Mouse (Mus musculus) neural tube, embryonic 11.5 days (tissue): Measurements from ENCODE around the gene Tcaim. TPM values are rescaled to one million over a fixed set of nuclear protein-coding genes. Genes with fewer than 3 reads are reported as not detected.

Experiments
- ATAC-seq: fragments of 200-750 bp; cut with Nextera tagmentation; 2 replicates; pipeline ENCODE4 v1.8.0; 2017; ENCODE audit warnings: moderate number of reproducible peaks, mild to moderate bottlenecking, moderate TSS enrichment, moderate library complexity; ENCODE audit not compliant: insufficient read depth, low FRiP score, low TSS enrichment
- DNase-seq: peaks from one replicate; pipeline ENCODE4 v3.0.0-alpha.2; 2015; ENCODE audit warnings: low spot score
- H3K27ac ChIP-seq: fragments of 300-500 bp; sonication (generic); 2 replicates; pipeline ENCODE4 v1.5.1; 2014; ENCODE audit warnings: low read depth, mild to moderate bottlenecking, low read length
- H3K27me3 ChIP-seq: fragments of 300-500 bp; sonication (generic); 2 replicates; pipeline ENCODE4 v1.6.1; 2014; ENCODE audit warnings: mild to moderate bottlenecking, low read length, mixed read lengths; ENCODE audit not compliant: control insufficient read depth, insufficient read depth
- H3K36me3 ChIP-seq: fragments of 300-500 bp; sonication (generic); 2 replicates; pipeline ENCODE4 v1.6.1; 2014; ENCODE audit warnings: mild to moderate bottlenecking, low read length, moderate library complexity, mixed read lengths; ENCODE audit not compliant: control insufficient read depth, insufficient read depth
- H3K4me1 ChIP-seq: fragments of 300-500 bp; sonication (generic); 2 replicates; pipeline ENCODE4 v1.6.1; 2014; ENCODE audit warnings: low read length, mixed read lengths; ENCODE audit not compliant: control insufficient read depth, insufficient read depth
- H3K4me2 ChIP-seq: fragments of 300-500 bp; sonication (generic); 2 replicates; pipeline ENCODE4 v1.6.1; 2014; ENCODE audit warnings: low read depth, mild to moderate bottlenecking, moderate library complexity
- H3K4me3 ChIP-seq: fragments of 300-500 bp; sonication (generic); 2 replicates; pipeline ENCODE4 v1.5.1; 2014; ENCODE audit warnings: low read depth, low read length
- H3K9ac ChIP-seq: fragments of 300-500 bp; sonication (generic); 2 replicates; pipeline ENCODE4 v1.6.1; 2014; ENCODE audit warnings: mild to moderate bottlenecking, low read length
- H3K9me3 ChIP-seq: fragments of 300-500 bp; sonication (generic); 2 replicates; pipeline ENCODE4 v1.6.1; 2016; ENCODE audit warnings: low read length; ENCODE audit not compliant: control insufficient read depth
- WGBS: fragments of 180-500 bp; shearing (Covaris S2); extraction: QIAGEN DNeasy Blood & Tissue Kit; methylation state at CpG from one replicate; pipeline ENCODE4 v1.1.7; 2014; 5-methylcytosine and 5-hydroxymethylcytosine counted together
- polyA plus RNA-seq: library from polyadenylated mRNA; unstranded; fragments of >200 nt; fragmentation: Nextera tagmentation; extraction: Ambion mirVana; gene quantifications from 2 replicates; pipeline ENCODE4 v1.2.1, GENCODE M21; 2014

Tcaim gene
- polyA plus RNA-seq, 1 experiment from 2014 or later = 6.1 TPM

GRCm38 (mm10) chr9:122814775-122815174 is 9.4 kb downstream of the Tcaim start:
- no peak overlapping the region for H3K9ac ChIP-seq
- H3K4me3 ChIP-seq = no peak overlapping the region
- H3K4me1 ChIP-seq = no peaks in the 10 kb centered on the region
- ATAC-seq (no peak), DNase-seq (no peak)
- no peaks in the 10 kb centered on the region for H3K36me3 ChIP-seq
- no peaks in the 10 kb centered on the region for H3K9me3 ChIP-seq
- 90% methylated on average over 2 of the region's 2 CpGs for WGBS
- H3K4me2 ChIP-seq = no peak overlapping the region
- H3K27me3 ChIP-seq = no peaks in the 10 kb centered on the region
- H3K27ac ChIP-seq = no peak overlapping the region

- no peak for DNase-seq
These were observed 10.0 kb downstream of the Tcaim start for GRCm38 (mm10) chr9:122815239-122815851.

GRCm38 (mm10) chr9:122823374-122824017 is 18.2 kb downstream of the Tcaim start:
- Histone ChIP-seq H3K4me2 (no peak overlapping the region), H3K36me3 (no peaks in the 10 kb centered on the region), H3K9me3 (no peaks in the 10 kb centered on the region), H3K4me3 (no peak overlapping the region), H3K27ac (no peak overlapping the region), H3K9ac (no peak overlapping the region), H3K27me3 (no peaks in the 10 kb centered on the region), H3K4me1 (no peaks in the 10 kb centered on the region)
- 91% methylated on average over 5 of the region's 5 CpGs for WGBS
- no peak for DNase-seq
- no peak for ATAC-seq

More at GRCm38 (mm10) chr9:122815239-122815851, 10.0 kb downstream of the Tcaim start:
- H3K27ac ChIP-seq = no peak overlapping the region
- H3K4me2 ChIP-seq = no peak overlapping the region
- no peak for ATAC-seq
- H3K9ac ChIP-seq = no peak overlapping the region
- H3K27me3 ChIP-seq = no peaks in the 10 kb centered on the region
- no peaks in the 10 kb centered on the region for H3K4me1 ChIP-seq
- no peak overlapping the region for H3K4me3 ChIP-seq
- no peaks in the 10 kb centered on the region for H3K9me3 ChIP-seq
- no peaks in the 10 kb centered on the region for H3K36me3 ChIP-seq
- WGBS = 89% methylated on average over 4 of the region's 4 CpGs

GRCm38 (mm10) chr9:122826743-122827142 is 21.4 kb downstream of the Tcaim start:
- DNase-seq = no peak
- WGBS = 93% methylated on average over 4 of the region's 4 CpGs
- no peaks in the 10 kb centered on the region for H3K4me1 ChIP-seq
- H3K27me3 ChIP-seq = no peaks in the 10 kb centered on the region
- H3K9me3 ChIP-seq = no peaks in the 10 kb centered on the region
- H3K27ac ChIP-seq = no peak overlapping the region
- no peak overlapping the region for H3K9ac ChIP-seq
- no peak for ATAC-seq
- no peak overlapping the region for H3K4me2 ChIP-seq
- H3K4me3 ChIP-seq = no peak overlapping the region
- H3K36me3 ChIP-seq = no peaks in the 10 kb centered on the region; the same call in 1 of the 2 replicates

GRCm38 (mm10) chr9:122829826-122830380 is 24.6 kb downstream of the Tcaim start:
- Histone ChIP-seq H3K9ac (no peak overlapping the region), H3K27me3 (no peaks in the 10 kb centered on the region), H3K4me3 (no peak overlapping the region), H3K4me2 (no peak overlapping the region), H3K4me1 (no peaks in the 10 kb centered on the region), H3K36me3 (no peaks in the 10 kb centered on the region; the same call in 1 of the 2 replicates), H3K27ac (no peak overlapping the region), H3K9me3 (no peaks in the 10 kb centered on the region)
- DNase-seq = no peak
- WGBS = 88% methylated on average over 4 of the region's 4 CpGs
- no peak for ATAC-seq

- H3K4me3 ChIP-seq = no peak overlapping the region
- 0 out of 2 replicates have a peak, but pooled peaks cover 2% of the 10 kb centered on the region for H3K36me3 ChIP-seq
- WGBS = 81% methylated on average over 9 of the region's 9 CpGs
- H3K27me3 ChIP-seq = no peaks in the 10 kb centered on the region
- no peak overlapping the region for H3K4me2 ChIP-seq
- H3K9me3 ChIP-seq = no peaks in the 10 kb centered on the region
- no peaks in the 10 kb centered on the region for H3K4me1 ChIP-seq
- H3K27ac ChIP-seq = no peak overlapping the region
- no peak for ATAC-seq
- DNase-seq = no peak
- H3K9ac ChIP-seq = no peak overlapping the region
These were observed 30.8 kb downstream of the Tcaim start for GRCm38 (mm10) chr9:122836126-122836525.

- ATAC-seq (no peak), DNase-seq (no peak)
- no peak overlapping the region for H3K9ac ChIP-seq
- H3K27ac ChIP-seq = no peak overlapping the region
- no peaks in the 10 kb centered on the region for H3K9me3 ChIP-seq
- 0 out of 2 replicates have a peak, but pooled peaks cover 2% of the 10 kb centered on the region for H3K36me3 ChIP-seq
- no peak overlapping the region for H3K4me3 ChIP-seq
- no peaks in the 10 kb centered on the region for H3K27me3 ChIP-seq
- H3K4me2 ChIP-seq = no peak overlapping the region
- 76% methylated on average over 6 of the region's 6 CpGs for WGBS
- H3K4me1 ChIP-seq = no peaks in the 10 kb centered on the region
These were observed 31.5 kb downstream of the Tcaim start for GRCm38 (mm10) chr9:122836790-122837189.

- DNase-seq = no peak
- H3K9ac ChIP-seq = no peak overlapping the region
- H3K36me3 ChIP-seq = 0 out of 2 replicates have a peak, but pooled peaks cover 2% of the 10 kb centered on the region
- 85% methylated on average over 4 of the region's 4 CpGs for WGBS
- no peak overlapping the region for H3K27ac ChIP-seq
- no peak overlapping the region for H3K4me2 ChIP-seq
- no peaks in the 10 kb centered on the region for H3K27me3 ChIP-seq
- no peaks in the 10 kb centered on the region for H3K4me1 ChIP-seq
- H3K4me3 ChIP-seq = no peak overlapping the region
- no peaks in the 10 kb centered on the region for H3K9me3 ChIP-seq
- no peak for ATAC-seq
These were observed 31.9 kb downstream of the Tcaim start for GRCm38 (mm10) chr9:122837216-122837615.

- DNase-seq (peak; percentile 51), ATAC-seq (no peak)
- Histone ChIP-seq H3K27me3 (no peaks in the 10 kb centered on the region), H3K36me3 (0 out of 2 replicates have a peak, but pooled peaks cover 2% of the 10 kb centered on the region), H3K9me3 (no peaks in the 10 kb centered on the region), H3K4me3 (no peak overlapping the region), H3K4me1 (no peaks in the 10 kb centered on the region), H3K9ac (no peak overlapping the region), H3K27ac (no peak overlapping the region), H3K4me2 (no peak overlapping the region)
- 27% methylated on average over 16 of the region's 16 CpGs for WGBS
These were observed 32.3 kb downstream of the Tcaim start for GRCm38 (mm10) chr9:122837680-122838079.
